Mouse (Mus musculus): ENCODE results near the gene Zfp560. TPM values are rescaled to one million over a fixed set of nuclear protein-coding genes. Genes with fewer than 3 reads are reported as not detected.
"Not testable (repeated sequence)": the region's sequence is repeated elsewhere in the genome, so short reads cannot be mapped to it uniquely, and the experiment has no call there.

Zfp560 gene
- polyA plus RNA-seq, 1 experiment = 17.5 TPM

- Histone ChIP-seq H3ac (ENCODE audit: control insufficient read depth, insufficient read length, low read depth) (no peak overlapping the region), H3K79me2 (ENCODE audit: control insufficient read depth, insufficient read depth) (peaks cover 40% of the 10 kb centered on the region), H3K4me3 (ENCODE audit: insufficient read depth, poor library complexity, severe bottlenecking) (no peak overlapping the region), H3K36me3 (ENCODE audit: control insufficient read depth, insufficient read depth) (no peaks in the 10 kb centered on the region), H3K27me3 (ENCODE audit: control insufficient read depth, insufficient read depth, insufficient read length) (no peaks in the 10 kb centered on the region), H3K79me3 (ENCODE audit: low read depth) (peaks cover 20% of the 10 kb centered on the region)
- TF ChIP-seq MYOD1 (IDR thresholded peaks at IDR 0.05; ENCODE audit: control insufficient read depth, insufficient read length, low read depth) (no peak), USF1 (IDR thresholded peaks at IDR 0.05; ENCODE audit: low read depth) (no peak), CEBPB (IDR thresholded peaks at IDR 0.05; ENCODE audit: low read depth) (no peak), CTCF (IDR thresholded peaks at IDR 0.05; ENCODE audit: control insufficient read depth, insufficient read depth, insufficient read length) (no peak), FOSL1 (IDR thresholded peaks at IDR 0.05; ENCODE audit: insufficient read depth, low read length, poor library complexity, severe bottlenecking) (no peak), MYOG (IDR thresholded peaks at IDR 0.05; ENCODE audit: control insufficient read depth, extremely low read depth, insufficient read length) (no peak), MAX (IDR thresholded peaks at IDR 0.05) (no peak)
These were observed 1.3 kb downstream of the Zfp560 start for GRCm38 (mm10) chr9:20383659-20384058.

- H3K79me2 ChIP-seq (ENCODE audit: control insufficient read depth, insufficient read depth) = no peaks in the 10 kb centered on the region
- H3K4me3 ChIP-seq (ENCODE audit: insufficient read depth, poor library complexity, severe bottlenecking) = no peak overlapping the region
- H3ac ChIP-seq (ENCODE audit: control insufficient read depth, insufficient read length, low read depth) = no peak overlapping the region
- peaks cover 2% of the 10 kb centered on the region for H3K79me3 ChIP-seq (ENCODE audit: low read depth)
- TF ChIP-seq MAX (IDR thresholded peaks at IDR 0.05) (no peak), CEBPB (IDR thresholded peaks at IDR 0.05; ENCODE audit: low read depth) (no peak), USF1 (IDR thresholded peaks at IDR 0.05; ENCODE audit: low read depth) (no peak), MYOD1 (IDR thresholded peaks at IDR 0.05; ENCODE audit: control insufficient read depth, insufficient read length, low read depth) (no peak), CTCF (IDR thresholded peaks at IDR 0.05; ENCODE audit: control insufficient read depth, insufficient read depth, insufficient read length) (no peak), MYOG (IDR thresholded peaks at IDR 0.05; ENCODE audit: control insufficient read depth, extremely low read depth, insufficient read length) (no peak), FOSL1 (IDR thresholded peaks at IDR 0.05; ENCODE audit: insufficient read depth, low read length, poor library complexity, severe bottlenecking) (no peak)
- no peaks in the 10 kb centered on the region for H3K27me3 ChIP-seq (ENCODE audit: control insufficient read depth, insufficient read depth, insufficient read length)
- H3K36me3 ChIP-seq (ENCODE audit: control insufficient read depth, insufficient read depth) = no peaks in the 10 kb centered on the region
These were observed 10.3 kb downstream of the Zfp560 start for GRCm38 (mm10) chr9:20374712-20375111.

GRCm38 (mm10) chr9:20367311-20367710, 17.7 kb downstream of the Zfp560 start:
- H3K27me3 ChIP-seq (ENCODE audit: control insufficient read depth, insufficient read depth, insufficient read length) = no peaks in the 10 kb centered on the region
- no peak for TF ChIP-seq USF1 (IDR thresholded peaks at IDR 0.05; ENCODE audit: low read depth)
- no peak for TF ChIP-seq MYOD1 (IDR thresholded peaks at IDR 0.05; ENCODE audit: control insufficient read depth, insufficient read length, low read depth)
- TF ChIP-seq CEBPB (IDR thresholded peaks at IDR 0.05; ENCODE audit: low read depth) = no peak
- no peak for TF ChIP-seq FOSL1 (IDR thresholded peaks at IDR 0.05; ENCODE audit: insufficient read depth, low read length, poor library complexity, severe bottlenecking)
- TF ChIP-seq MAX (IDR thresholded peaks at IDR 0.05) = no peak
- TF ChIP-seq MYOG (IDR thresholded peaks at IDR 0.05; ENCODE audit: control insufficient read depth, extremely low read depth, insufficient read length) = no peak
- no peak for TF ChIP-seq CTCF (IDR thresholded peaks at IDR 0.05; ENCODE audit: control insufficient read depth, insufficient read depth, insufficient read length)
- no peaks in the 10 kb centered on the region for H3K36me3 ChIP-seq (ENCODE audit: control insufficient read depth, insufficient read depth)
- H3K4me3 ChIP-seq (ENCODE audit: insufficient read depth, poor library complexity, severe bottlenecking) = no peak overlapping the region
- H3K79me3 ChIP-seq (ENCODE audit: low read depth) = peaks cover 1% of the 10 kb centered on the region
- no peak overlapping the region for H3ac ChIP-seq (ENCODE audit: control insufficient read depth, insufficient read length, low read depth)
- H3K79me2 ChIP-seq (ENCODE audit: control insufficient read depth, insufficient read depth) = no peaks in the 10 kb centered on the region

GRCm38 (mm10) chr9:20348501-20348900, 36.5 kb downstream of the Zfp560 start:
- Histone ChIP-seq H3K27me3 (ENCODE audit: control insufficient read depth, insufficient read depth, insufficient read length) (no peaks in the 10 kb centered on the region), H3K79me3 (ENCODE audit: low read depth) (no peaks in the 10 kb centered on the region), H3K79me2 (ENCODE audit: control insufficient read depth, insufficient read depth) (no peaks in the 10 kb centered on the region), H3K4me3 (ENCODE audit: insufficient read depth, poor library complexity, severe bottlenecking) (no peak overlapping the region), H3K36me3 (ENCODE audit: control insufficient read depth, insufficient read depth) (peaks cover 5% of the 10 kb centered on the region), H3ac (ENCODE audit: control insufficient read depth, insufficient read length, low read depth) (no peak overlapping the region)
- TF ChIP-seq CTCF (IDR thresholded peaks at IDR 0.05; ENCODE audit: control insufficient read depth, insufficient read depth, insufficient read length) (no peak), MYOD1 (IDR thresholded peaks at IDR 0.05; ENCODE audit: control insufficient read depth, insufficient read length, low read depth) (no peak), MAX (IDR thresholded peaks at IDR 0.05) (no peak), USF1 (IDR thresholded peaks at IDR 0.05; ENCODE audit: low read depth) (no peak), MYOG (IDR thresholded peaks at IDR 0.05; ENCODE audit: control insufficient read depth, extremely low read depth, insufficient read length) (no peak), CEBPB (IDR thresholded peaks at IDR 0.05; ENCODE audit: low read depth) (no peak), FOSL1 (IDR thresholded peaks at IDR 0.05; ENCODE audit: insufficient read depth, low read length, poor library complexity, severe bottlenecking) (no peak)

- Histone ChIP-seq H3K4me3 (ENCODE audit: insufficient read depth, poor library complexity, severe bottlenecking) (no peak within 1 kb of the TSS), H3K27me3 (ENCODE audit: control insufficient read depth, insufficient read depth, insufficient read length) (no peaks in the 10 kb centered on the region), H3K36me3 (ENCODE audit: control insufficient read depth, insufficient read depth) (no peaks in the 10 kb centered on the region), H3K79me3 (ENCODE audit: low read depth) (no peaks in the 10 kb centered on the region), H3ac (ENCODE audit: control insufficient read depth, insufficient read length, low read depth) (no peak within 1 kb of the TSS), H3K79me2 (ENCODE audit: control insufficient read depth, insufficient read depth) (no peaks in the 10 kb centered on the region)
- TF ChIP-seq MYOG (IDR thresholded peaks at IDR 0.05; ENCODE audit: control insufficient read depth, extremely low read depth, insufficient read length) (no peak), CTCF (IDR thresholded peaks at IDR 0.05; ENCODE audit: control insufficient read depth, insufficient read depth, insufficient read length) (no peak), MYOD1 (IDR thresholded peaks at IDR 0.05; ENCODE audit: control insufficient read depth, insufficient read length, low read depth) (no peak), CEBPB (IDR thresholded peaks at IDR 0.05; ENCODE audit: low read depth) (no peak), MAX (IDR thresholded peaks at IDR 0.05) (no peak)
These were observed 49.0 kb downstream of the Zfp560 start, which contains the start of gene Olfr18 for GRCm38 (mm10) chr9:20335994-20336393. Gene Olfr18 (minus strand): TSS chr9:20336094.

- Histone ChIP-seq H3K79me2 (ENCODE audit: control insufficient read depth, insufficient read depth) (no peaks in the 10 kb centered on the region), H3K27me3 (ENCODE audit: control insufficient read depth, insufficient read depth, insufficient read length) (no peaks in the 10 kb centered on the region), H3K4me3 (ENCODE audit: insufficient read depth, poor library complexity, severe bottlenecking) (no peak within 1 kb of the TSS), H3ac (ENCODE audit: control insufficient read depth, insufficient read length, low read depth) (no peak within 1 kb of the TSS), H3K79me3 (ENCODE audit: low read depth) (no peaks in the 10 kb centered on the region), H3K36me3 (ENCODE audit: control insufficient read depth, insufficient read depth) (no peaks in the 10 kb centered on the region)
- TF ChIP-seq FOSL1 (IDR thresholded peaks at IDR 0.05; ENCODE audit: insufficient read depth, low read length, poor library complexity, severe bottlenecking) = no peak
- no peak for TF ChIP-seq USF1 (IDR thresholded peaks at IDR 0.05; ENCODE audit: low read depth)
- no peak for TF ChIP-seq MYOG (IDR thresholded peaks at IDR 0.05; ENCODE audit: control insufficient read depth, extremely low read depth, insufficient read length)
- TF ChIP-seq CTCF (IDR thresholded peaks at IDR 0.05; ENCODE audit: control insufficient read depth, insufficient read depth, insufficient read length) = no peak
- TF ChIP-seq MYOD1 (IDR thresholded peaks at IDR 0.05; ENCODE audit: control insufficient read depth, insufficient read length, low read depth) = no peak
- no peak for TF ChIP-seq MAX (IDR thresholded peaks at IDR 0.05)
- no peak for TF ChIP-seq CEBPB (IDR thresholded peaks at IDR 0.05; ENCODE audit: low read depth)
These were observed 86.7 kb downstream of the Zfp560 start, which contains the start of gene Olfr873 for GRCm38 (mm10) chr9:20298232-20298631. Gene Olfr873 (plus strand): TSS chr9:20298532.

GRCm38 (mm10) chr9:20295562-20295961, 89.4 kb downstream of the Zfp560 start:
- H3K79me2 ChIP-seq (ENCODE audit: control insufficient read depth, insufficient read depth); H3K4me3 ChIP-seq (ENCODE audit: insufficient read depth, poor library complexity, severe bottlenecking); H3K79me3 ChIP-seq (ENCODE audit: low read depth); H3K27me3 ChIP-seq (ENCODE audit: control insufficient read depth, insufficient read depth, insufficient read length); H3ac ChIP-seq (ENCODE audit: control insufficient read depth, insufficient read length, low read depth); H3K36me3 ChIP-seq (ENCODE audit: control insufficient read depth, insufficient read depth): not testable (repeated sequence)

All from C2C12 (cell line).